Mouse (Mus musculus): Measurements from ENCODE around the gene Camkk2. TPM values are rescaled to one million over a fixed set of nuclear protein-coding genes. Genes with fewer than 3 reads are reported as not detected.

Camkk2 gene
- 10 to 100 TPM in 1 of 2 experiments, 1 to 10 TPM in 1; 9.7 to 15.6 TPM for total RNA-seq (2021)
- long read RNA-seq, experiment 1, full-length matches to known transcripts, result 4 of 9 reads
- long read RNA-seq, experiment 1, partial matches to known transcripts, result 2 of 9 reads
- long read RNA-seq, experiment 1, other reads (novel, unspliced or antisense), result 3 of 9 reads
- long read RNA-seq, experiment 2, full-length matches to known transcripts, result 5 of 8 reads
- long read RNA-seq, experiment 2, partial matches to known transcripts, result 0 of 8 reads
- long read RNA-seq, experiment 2, other reads (novel, unspliced or antisense), result 3 of 8 reads

- peak; percentile 80 for DNase-seq
Measured at GRCm38 (mm10) chr5:122779277-122779834, at the start of gene Camkk2. TSS of gene Camkk2 (minus strand) at chr5:122779409.

DNA sequence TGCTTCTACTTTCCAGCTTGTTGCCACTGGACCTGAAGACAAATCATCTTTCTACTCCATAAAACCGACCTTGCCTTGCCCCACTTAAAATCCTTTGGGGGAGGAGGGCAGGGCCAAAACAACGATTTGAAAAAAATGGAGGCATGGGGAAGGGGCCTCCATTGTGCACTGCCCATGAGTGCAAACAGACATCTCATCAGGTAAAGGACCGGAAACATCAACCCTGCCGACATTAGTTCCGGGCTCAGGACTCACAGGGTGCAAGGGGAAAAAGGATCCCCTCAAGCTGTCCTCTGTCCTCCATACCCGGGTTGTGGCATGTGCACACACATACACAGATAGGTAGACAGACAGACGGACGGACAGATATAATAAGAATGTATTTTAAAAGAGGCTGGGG lies 45.9 kb upstream of the Camkk2 start:
- DNase-seq, result no peak

- DNase-seq, result no peak
Measured at GRCm38 (mm10) chr5:122824450-122824849, 45.2 kb upstream of the Camkk2 start.

DNA sequence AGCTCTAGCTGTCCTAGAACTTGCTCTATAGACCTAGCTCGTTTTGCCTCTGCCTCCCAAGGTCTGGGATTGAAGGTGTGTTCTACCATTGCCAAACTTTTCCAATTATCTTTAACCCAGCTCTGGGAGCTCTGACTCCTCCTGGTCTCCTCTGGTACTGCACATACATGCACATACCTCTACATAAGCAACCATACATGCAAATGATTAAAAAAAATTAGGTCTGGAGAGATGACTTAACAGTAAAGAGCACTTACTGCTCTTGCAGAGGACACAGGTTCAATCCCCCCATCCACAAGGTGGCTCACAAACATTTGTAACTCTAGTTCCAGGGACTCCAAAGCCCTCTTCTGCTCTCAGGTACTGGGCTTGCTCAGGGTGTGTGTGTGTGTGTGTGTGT lies 44.8 kb upstream of the Camkk2 start:
- DNase-seq, result no peak

GRCm38 (mm10) chr5:122822441-122822840 lies 43.2 kb upstream of the Camkk2 start:
- DNase-seq, result no peak

- DNase-seq, result no peak
Measured at GRCm38 (mm10) chr5:122821524-122821885, 42.3 kb upstream of the Camkk2 start.

GRCm38 (mm10) chr5:122820777-122821523 lies 41.7 kb upstream of the Camkk2 start, which contains the start of gene Anapc5:
TSS of gene Anapc5 (minus strand) at chr5:122821339.
- DNase-seq, result peak; percentile 92

- no peak for DNase-seq
Measured at GRCm38 (mm10) chr5:122812699-122813098, 33.5 kb upstream of the Camkk2 start.

- peak; percentile 62 for DNase-seq
Measured at GRCm38 (mm10) chr5:122811364-122812079, 32.3 kb upstream of the Camkk2 start.

- no peak for DNase-seq
Measured at GRCm38 (mm10) chr5:122805503-122805902, 26.3 kb upstream of the Camkk2 start.

- no peak for DNase-seq
Measured at GRCm38 (mm10) chr5:122802706-122803105, 23.5 kb upstream of the Camkk2 start.

DNA sequence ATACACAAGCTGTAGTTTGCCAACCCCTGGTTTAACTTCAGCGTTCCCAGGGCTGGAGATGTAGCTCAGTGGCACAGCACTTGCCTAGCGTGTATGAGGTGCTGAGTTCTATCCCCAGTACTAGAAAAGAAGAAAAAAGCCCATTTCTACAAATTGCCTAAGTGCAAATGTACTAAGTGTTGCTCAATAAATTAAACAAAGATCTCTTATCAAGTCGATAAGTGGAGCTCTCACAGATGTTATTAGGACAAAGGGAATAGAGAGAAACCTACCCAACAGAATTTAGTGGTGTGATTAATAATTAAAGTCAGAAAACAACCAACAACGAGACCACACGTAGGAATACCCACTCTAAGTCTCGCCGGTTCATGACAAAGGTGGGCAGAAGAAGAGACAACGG lies 22.5 kb upstream of the Camkk2 start:
- no peak for DNase-seq

- DNase-seq, result no peak
Measured at GRCm38 (mm10) chr5:122800345-122801010, 21.3 kb upstream of the Camkk2 start.

- peak; percentile 34 for DNase-seq
Measured at GRCm38 (mm10) chr5:122799379-122800344, 20.5 kb upstream of the Camkk2 start.

- DNase-seq, result peak; percentile 55
Measured at GRCm38 (mm10) chr5:122798557-122799378, 19.6 kb upstream of the Camkk2 start.

DNA sequence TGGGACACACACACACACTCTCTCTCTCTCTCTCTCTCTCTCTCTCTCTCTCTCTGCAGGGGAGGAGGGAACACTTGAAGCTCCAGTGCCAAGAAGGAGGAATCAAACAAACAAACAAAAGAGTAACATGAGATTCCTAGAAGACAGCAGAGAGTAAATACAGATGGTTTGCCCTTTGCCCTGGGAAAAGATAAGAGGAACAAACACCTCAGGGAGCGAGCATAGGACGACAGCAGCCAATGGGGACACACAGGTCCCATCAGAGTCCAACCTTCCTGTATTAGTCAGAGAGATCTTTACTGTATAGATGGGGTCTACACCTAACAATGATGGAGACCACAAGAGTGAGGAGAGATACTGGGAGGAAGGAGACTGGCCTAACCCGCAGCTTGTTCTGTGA lies 18.7 kb upstream of the Camkk2 start:
- no peak for DNase-seq

DNA sequence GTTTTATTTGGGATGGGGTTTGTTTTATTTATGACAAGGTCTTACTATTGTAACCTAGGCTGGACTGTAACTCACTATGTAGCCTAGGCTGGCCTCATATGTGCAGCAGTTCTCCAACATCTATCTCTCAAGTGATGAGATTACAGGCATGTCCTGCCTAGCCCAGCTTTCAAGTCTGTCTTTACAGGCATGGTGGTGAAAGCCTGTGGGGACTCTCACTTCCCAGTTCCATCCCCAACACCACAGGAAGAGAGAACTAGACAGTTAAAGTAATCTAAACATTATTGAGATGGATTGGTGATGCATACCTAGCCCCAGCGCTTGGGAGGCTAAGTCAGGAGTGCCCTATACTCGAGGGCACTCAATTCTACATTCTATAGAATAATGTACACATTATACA lies 9.5 kb upstream of the Camkk2 start:
- DNase-seq, result no peak

- DNase-seq, result no peak
Measured at GRCm38 (mm10) chr5:122786035-122786819, 7.0 kb upstream of the Camkk2 start.

DNA sequence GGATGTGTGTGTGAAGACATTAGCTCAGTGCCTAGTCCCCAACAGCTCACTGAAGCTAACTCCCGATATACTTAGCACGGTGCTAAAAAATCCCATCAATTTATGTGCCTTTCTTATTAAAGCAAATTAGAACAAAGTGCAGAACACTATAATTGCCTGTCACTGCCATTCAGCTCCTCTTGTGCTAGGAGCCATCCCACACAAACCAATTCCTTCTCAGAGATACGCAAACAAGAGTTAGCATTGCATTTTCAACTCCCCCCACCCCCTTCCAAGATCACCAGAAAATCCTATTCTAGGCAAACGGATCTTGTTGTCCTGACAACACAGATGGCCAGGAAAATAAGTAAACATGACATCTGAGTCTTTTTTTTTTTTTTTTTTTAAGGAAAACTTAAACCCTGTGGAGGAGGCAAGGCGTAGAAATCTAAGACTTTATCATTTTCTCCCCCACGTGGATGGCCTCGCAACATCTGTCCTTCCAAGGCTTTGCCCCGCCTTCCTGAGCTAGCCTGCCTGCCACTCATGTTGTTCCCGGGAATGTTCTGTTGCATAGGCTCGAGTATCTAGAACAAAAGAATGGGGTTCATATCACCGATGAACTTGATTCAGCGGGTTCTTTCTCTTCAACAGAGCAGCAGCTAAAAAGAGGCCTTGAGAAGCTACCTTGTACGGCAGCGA lies 4.7 kb upstream of the Camkk2 start:
- no peak for DNase-seq
